Mouse (Mus musculus) bone marrow macrophage, adult 2 months (primary cell): ENCODE data around the gene Egflam.

Experiments used
- CTCF ChIP-seq: IDR thresholded peaks from 2 replicates; pipeline ENCODE4 v1.5.1; 2012; ENCODE audit warnings: low read depth, mild to moderate bottlenecking, low read length, moderate library complexity
- POLR2A ChIP-seq: IDR thresholded peaks from 2 replicates; pipeline ENCODE4 v1.6.1; 2012; ENCODE audit warnings: mild to moderate bottlenecking, low read depth, low read length, borderline replicate concordance

- TF ChIP-seq CTCF, result no peak
- TF ChIP-seq POLR2A, result no peak
These were observed 15.7 kb downstream of the Egflam start for GRCm38 (mm10) chr15:7382457-7382856.
